Mouse (Mus musculus): Measurements from ENCODE around the gene Dgki. TPM values are rescaled to one million over a fixed set of nuclear protein-coding genes. Genes with fewer than 3 reads are reported as not detected.

Gene Dgki
- polyA plus RNA-seq, 3 experiments from 2014 or later = 0.17 to 0.75 TPM; not detected in 1

DNA sequence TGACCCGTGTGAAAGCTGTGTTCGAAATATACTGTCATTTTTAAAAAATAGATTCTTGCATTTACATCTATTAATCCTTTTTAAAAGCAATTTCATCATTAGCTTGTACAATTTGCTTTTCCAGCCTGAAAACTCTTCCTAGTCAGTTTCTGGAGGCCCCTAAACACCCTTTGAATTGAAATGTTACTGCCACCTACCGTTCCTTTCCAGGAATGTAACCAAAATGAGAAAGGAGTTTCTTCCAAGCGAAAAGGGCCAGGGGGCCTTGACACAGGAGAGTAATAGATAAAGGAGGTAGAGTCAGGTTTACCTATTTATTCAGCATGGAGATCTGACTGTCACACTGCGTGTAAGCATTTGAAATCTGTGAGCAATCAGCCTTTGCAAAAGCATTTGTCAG lies 396.2 kb downstream of the Dgki start:
- no peak for ATAC-seq

- ATAC-seq = no peak
Measured at GRCm38 (mm10) chr6:36903159-36903794, 396.7 kb downstream of the Dgki start.

GRCm38 (mm10) chr6:36899872-36900271 lies 400.1 kb downstream of the Dgki start:
- no peak for ATAC-seq

DNA sequence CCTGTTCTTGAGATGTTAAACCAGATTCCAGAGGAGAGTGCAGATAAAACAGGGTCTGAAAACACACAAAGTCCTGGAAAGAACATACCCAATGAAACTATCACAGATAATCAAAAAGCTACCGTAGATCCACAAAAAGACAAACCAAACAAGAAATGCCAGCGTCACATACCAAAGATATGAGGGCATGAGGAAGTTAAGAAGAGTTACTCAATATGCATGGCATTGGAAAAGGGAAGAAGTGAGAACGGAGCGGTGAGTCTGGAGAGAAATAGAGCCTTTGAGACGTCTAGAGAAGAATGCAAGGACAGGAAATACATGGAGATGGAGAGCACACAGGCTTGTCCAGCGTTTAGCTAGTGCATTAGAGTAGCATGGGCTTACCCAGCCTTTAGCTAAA lies 401.6 kb downstream of the Dgki start:
- no peak for ATAC-seq

DNA sequence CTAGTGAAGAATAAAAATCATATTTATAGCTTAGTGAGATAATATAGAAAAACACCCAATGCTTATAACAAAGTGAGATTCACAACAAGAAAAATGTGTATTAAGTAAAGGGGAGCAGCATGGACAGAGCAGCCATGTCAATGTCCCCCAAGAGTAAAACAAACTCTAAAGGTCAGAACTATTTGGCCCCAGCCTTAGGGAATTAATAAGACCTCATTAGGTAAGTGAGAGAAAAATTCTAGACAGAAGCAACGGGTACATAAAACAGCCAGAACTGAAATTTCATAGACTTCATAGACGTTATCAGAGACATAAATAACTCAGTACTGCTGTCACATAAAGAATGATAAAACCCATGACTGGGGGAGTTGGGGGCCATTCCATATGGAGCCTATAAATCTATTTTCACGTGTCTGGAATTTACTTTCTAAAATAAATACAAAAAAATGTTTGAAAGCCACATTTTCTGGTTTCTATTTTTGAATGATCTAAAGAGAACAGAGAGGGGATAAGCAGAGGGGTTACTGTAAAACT lies 402.3 kb downstream of the Dgki start:
- no peak for ATAC-seq

- no peak for ATAC-seq
Measured at GRCm38 (mm10) chr6:36896656-36897055, 403.3 kb downstream of the Dgki start.

DNA sequence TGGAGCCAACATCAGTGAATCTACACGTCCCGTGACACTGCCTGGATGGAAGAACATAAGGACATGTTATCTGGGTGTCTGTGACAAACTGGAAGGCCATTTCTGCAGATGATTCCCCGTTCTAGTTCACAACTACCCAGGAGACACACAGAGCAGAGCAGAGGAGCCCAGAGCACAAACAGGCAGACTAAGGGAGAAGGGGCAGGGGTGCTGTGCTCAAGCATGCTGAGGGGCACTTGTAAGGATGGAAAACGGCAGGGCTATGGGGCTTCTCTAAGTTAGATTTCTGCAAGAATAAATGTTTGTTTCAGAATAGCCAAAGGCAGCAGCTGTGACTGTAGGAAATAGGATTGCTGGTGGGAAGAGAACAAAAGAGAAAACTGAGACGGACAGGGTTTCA lies 408.2 kb downstream of the Dgki start:
- no peak for ATAC-seq

DNA sequence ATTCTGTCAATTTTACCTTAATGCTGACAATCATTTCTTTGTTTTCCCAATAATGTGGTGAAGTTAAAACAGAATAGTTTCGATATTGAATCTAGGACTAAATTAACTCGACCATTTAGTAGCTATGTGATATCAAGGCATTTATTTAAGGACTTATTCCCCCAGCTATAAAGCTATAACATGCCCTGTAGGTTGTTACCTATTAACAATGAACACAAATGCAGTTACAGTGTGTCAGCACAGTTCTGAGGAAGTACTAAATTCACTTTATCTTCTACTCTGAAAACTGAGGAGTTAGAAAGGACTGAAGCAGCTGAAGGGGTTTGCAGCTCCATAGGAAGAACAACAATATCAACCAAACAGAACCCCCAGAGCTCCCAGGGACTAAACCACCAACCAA lies 409.2 kb downstream of the Dgki start:
- ATAC-seq = no peak

GRCm38 (mm10) chr6:36890296-36890695 lies 409.7 kb downstream of the Dgki start:
- no peak for ATAC-seq

- no peak for ATAC-seq
Measured at GRCm38 (mm10) chr6:36881309-36881708, 418.7 kb downstream of the Dgki start.

DNA sequence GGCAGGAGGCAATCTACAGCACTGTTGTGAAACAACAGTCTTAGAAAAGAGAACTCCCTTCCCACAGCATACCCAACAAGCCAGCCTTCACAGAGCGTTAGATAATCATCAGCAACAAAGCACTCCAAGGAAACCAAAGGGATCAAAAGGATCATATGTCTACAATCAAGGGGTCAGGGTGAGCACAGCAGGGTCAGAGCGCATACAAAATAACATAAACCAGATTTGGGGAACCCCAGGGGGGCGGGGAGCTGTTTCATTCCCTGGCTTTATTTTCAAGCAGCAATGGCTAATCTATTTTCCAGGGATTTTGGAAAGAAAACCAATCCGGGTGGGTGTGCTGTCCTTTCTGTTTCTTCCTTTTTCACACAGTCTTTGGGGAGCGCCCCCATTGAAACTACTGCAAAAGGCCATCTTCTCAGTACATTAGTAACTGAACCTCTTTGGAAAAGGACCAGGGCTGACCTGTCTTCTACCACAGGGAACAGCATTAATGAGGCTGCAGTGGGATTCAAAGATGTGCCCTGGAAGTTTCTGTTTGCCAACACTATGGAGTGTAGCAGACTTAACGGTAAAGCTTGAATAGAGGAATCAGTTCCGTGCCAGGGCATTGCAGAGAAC lies 419.2 kb downstream of the Dgki start:
- ATAC-seq = no peak

GRCm38 (mm10) chr6:36877399-36877798 lies 422.6 kb downstream of the Dgki start:
- ATAC-seq = no peak

- no peak for ATAC-seq
Measured at GRCm38 (mm10) chr6:36876426-36876825, 423.6 kb downstream of the Dgki start.

- ATAC-seq = no peak
Measured at GRCm38 (mm10) chr6:36875926-36876325, 424.1 kb downstream of the Dgki start.

- no peak for ATAC-seq
Measured at GRCm38 (mm10) chr6:36872876-36873275, 427.1 kb downstream of the Dgki start.

- no peak for ATAC-seq
Measured at GRCm38 (mm10) chr6:36868217-36868616, 431.8 kb downstream of the Dgki start.

DNA sequence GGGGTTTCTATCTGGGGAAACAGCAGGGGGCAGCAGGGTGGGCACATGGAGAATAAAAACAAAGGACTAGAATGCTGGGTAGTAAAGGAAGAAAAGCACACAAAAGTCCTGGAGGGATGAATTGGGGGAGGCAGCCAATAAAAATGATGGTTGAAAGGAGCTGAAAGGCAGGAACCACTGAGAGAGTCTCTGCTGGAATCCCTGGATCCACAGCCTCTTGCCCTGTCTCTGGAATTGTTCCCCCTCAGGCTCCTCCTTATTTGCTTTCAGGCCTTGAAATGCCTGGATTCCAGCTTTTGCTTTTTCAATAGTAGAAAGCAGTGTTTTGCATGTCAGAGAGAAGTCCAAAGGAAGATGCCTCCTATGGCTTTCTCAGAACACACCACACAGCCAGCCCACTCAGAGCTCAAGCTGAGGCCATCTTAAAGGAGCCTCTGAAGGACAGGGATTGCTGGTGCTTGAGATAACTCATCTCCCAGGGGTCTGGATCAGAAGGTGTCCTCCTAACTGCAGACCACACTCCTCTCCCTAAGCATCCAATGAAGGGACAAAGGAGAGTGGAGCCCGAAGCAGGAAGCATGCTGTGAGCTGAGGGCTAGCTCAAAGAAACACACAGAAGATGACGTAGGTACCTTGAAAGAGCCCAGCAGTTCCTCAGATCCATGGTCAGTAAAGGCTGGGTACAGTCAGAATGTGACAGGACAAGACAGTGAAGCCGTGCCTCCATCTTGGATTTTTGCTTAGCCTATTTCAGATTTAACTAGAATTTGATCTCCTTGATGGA lies 441.5 kb downstream of the Dgki start:
- ATAC-seq = no peak

- ATAC-seq = no peak
Measured at GRCm38 (mm10) chr6:36857627-36858257, 442.2 kb downstream of the Dgki start.

- no peak for ATAC-seq
Measured at GRCm38 (mm10) chr6:36850422-36851129, 449.4 kb downstream of the Dgki start.

DNA sequence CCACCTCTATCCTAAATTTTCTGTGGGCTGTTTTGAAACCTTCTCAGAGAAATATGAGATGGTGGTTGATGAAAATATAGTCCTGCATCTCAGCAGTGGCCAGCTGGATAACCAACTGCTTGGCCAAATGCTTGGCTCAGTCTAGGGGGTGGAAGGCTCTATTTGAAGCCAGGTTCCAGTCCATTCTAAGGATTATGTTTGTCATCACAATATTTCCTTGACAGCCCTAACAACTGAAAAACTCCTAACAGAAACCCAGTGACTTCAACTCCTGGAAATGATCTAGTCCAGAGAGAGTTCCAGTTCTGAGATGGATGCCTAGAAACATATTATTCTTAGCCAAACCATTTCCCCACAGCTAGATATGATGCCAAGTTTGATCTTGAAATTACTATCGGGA lies 454.7 kb downstream of the Dgki start:
- ATAC-seq = no peak

DNA sequence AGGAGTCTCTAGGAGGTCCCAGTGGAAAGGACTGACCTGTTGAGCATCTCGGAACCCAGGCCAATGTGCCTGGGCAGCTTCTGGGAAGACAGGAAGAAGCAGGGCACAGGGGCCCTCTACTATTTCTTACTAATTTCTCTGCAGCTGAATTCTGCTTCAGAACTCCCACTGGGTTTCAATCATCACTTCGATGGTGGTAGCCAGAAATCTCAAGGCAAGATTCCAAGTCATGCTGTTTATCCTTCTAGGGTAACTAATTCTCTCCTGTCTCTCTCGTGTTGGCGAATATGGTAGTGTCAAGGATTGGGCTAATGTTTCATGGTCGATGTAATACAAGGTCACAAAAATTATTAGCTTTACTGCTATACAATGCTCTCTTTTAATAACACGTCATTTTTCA lies 455.7 kb downstream of the Dgki start:
- no peak for ATAC-seq

DNA sequence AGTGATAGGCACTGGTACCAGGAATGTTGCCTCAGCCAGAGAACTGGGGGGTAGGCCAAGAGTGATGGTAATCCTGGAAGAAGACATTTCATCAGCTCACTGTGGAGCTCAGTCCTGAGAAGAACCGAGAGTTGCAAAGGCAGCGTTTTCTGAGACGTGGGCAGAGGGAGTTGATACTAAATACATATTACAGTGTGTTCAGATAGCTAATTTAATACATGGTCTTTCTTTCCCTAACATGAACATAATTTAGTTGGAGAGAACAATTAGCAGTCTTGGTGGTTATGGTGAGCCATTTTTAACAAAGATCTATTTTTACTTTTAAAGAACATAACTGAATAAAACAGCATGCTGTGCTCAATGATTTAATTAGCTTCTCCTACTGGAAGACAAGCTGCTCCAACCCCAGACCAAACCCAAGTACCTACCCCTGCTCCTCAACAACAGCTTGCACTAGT lies 456.9 kb downstream of the Dgki start:
- no peak for ATAC-seq

All from inflammation-experienced regulatory T-cells, adult 6 months (primary cell).